Mouse (Mus musculus): ENCODE data around the gene Cdk10. TPM values are rescaled to one million over a fixed set of nuclear protein-coding genes. Genes with fewer than 3 reads are reported as not detected.
"Not testable (repeated sequence)": the region's sequence is repeated elsewhere in the genome, so short reads cannot be mapped to it uniquely, and the experiment has no call there.

Cdk10 gene
- polyA plus RNA-seq, 3 experiments from 2014 or later: 16.4 to 29.7 (median 24.3) TPM

- ATAC-seq: no peak
Measured at GRCm38 (mm10) chr8:123233300-123233699, 8.7 kb downstream of the Cdk10 start.

GRCm38 (mm10) chr8:123233760-123234159, 9.1 kb downstream of the Cdk10 start:
- ATAC-seq: no peak

GRCm38 (mm10) chr8:123234918-123235519, 10.4 kb downstream of the Cdk10 start:
- ATAC-seq: no peak

GRCm38 (mm10) chr8:123235520-123236497, 11.2 kb downstream of the Cdk10 start, which contains the start of gene Spata2l:
Spata2l (minus strand) TSS chr8:123236233.
- peak; percentile 99 for ATAC-seq

- no peak for ATAC-seq
Measured at GRCm38 (mm10) chr8:123239398-123239797, 14.8 kb downstream of the Cdk10 start.

GRCm38 (mm10) chr8:123242107-123242923, 17.7 kb downstream of the Cdk10 start:
- ATAC-seq: no peak

GRCm38 (mm10) chr8:123243053-123243452, 18.4 kb downstream of the Cdk10 start:
- no peak for ATAC-seq

GRCm38 (mm10) chr8:123244382-123244781, 19.7 kb downstream of the Cdk10 start:
- ATAC-seq: no peak

GRCm38 (mm10) chr8:123245543-123245942, 20.9 kb downstream of the Cdk10 start:
- no peak for ATAC-seq

GRCm38 (mm10) chr8:123247748-123248147, 23.1 kb downstream of the Cdk10 start:
- no peak for ATAC-seq

- ATAC-seq: no peak
Measured at GRCm38 (mm10) chr8:123248596-123248995, 24.0 kb downstream of the Cdk10 start.

- ATAC-seq: no peak
Measured at GRCm38 (mm10) chr8:123250940-123251339, 26.3 kb downstream of the Cdk10 start.

GRCm38 (mm10) chr8:123252925-123253324, 28.3 kb downstream of the Cdk10 start:
- ATAC-seq: no peak

- peak; percentile 27 for ATAC-seq
Measured at GRCm38 (mm10) chr8:123253451-123254098, 28.9 kb downstream of the Cdk10 start.

- peak; percentile 74 for ATAC-seq
Measured at GRCm38 (mm10) chr8:123254099-123254885, 29.6 kb downstream of the Cdk10 start, which contains the start of the genes Zfp276 and Vps9d1. Zfp276 (plus strand) TSS chr8:123254195. Vps9d1 (minus strand) TSS chr8:123254348.

- ATAC-seq: no peak
Measured at GRCm38 (mm10) chr8:123255170-123255569, 30.5 kb downstream of the Cdk10 start.

GRCm38 (mm10) chr8:123257114-123257513, 32.5 kb downstream of the Cdk10 start:
- no peak for ATAC-seq

GRCm38 (mm10) chr8:123257593-123257992, 33.0 kb downstream of the Cdk10 start:
- not testable (repeated sequence) for ATAC-seq

- no peak for ATAC-seq
Measured at GRCm38 (mm10) chr8:123267926-123268656, 43.4 kb downstream of the Cdk10 start.

GRCm38 (mm10) chr8:123271147-123271546, 46.5 kb downstream of the Cdk10 start:
- ATAC-seq: no peak

Data from inflammation-experienced regulatory T-cells, adult 6 months (primary cell).